Mouse (Mus musculus): Measurements from ENCODE around the gene Nr1h2. TPM values are rescaled to one million over a fixed set of nuclear protein-coding genes. Genes with fewer than 3 reads are reported as not detected.

Gene Nr1h2
- polyA plus RNA-seq, 1 experiment from 2014 or later: 82.2 TPM

DNA sequence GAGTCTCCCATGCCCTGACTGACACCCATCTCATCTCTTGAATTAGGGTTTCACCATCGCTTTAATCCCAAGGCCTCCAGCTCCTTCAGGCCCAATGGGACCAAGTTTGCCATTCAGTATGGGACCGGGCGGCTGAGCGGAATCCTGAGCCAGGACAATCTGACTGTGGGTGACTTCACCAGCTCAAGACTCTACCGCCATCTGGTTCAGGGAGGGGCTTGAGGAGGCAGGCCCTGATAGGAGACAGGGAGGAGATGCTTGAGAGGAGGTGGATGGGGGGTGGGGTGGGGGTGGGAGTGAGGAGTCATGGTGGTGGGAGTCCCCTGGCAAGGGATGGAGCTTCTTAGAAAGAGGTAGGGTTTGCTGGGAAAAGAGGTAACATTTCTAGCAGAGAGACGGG, 27.9 kb upstream of the Nr1h2 start:
- no peak for DNase-seq (ENCODE audit: low spot score)
- 77% methylated on average over 6 of the region's 6 CpGs for WGBS
- H3K9me3 ChIP-seq (replicated peaks): no peaks in the 10 kb centered on the region
- no peaks in the 10 kb centered on the region for H3K4me1 ChIP-seq
- no peak overlapping the region for H3K27ac ChIP-seq
- peaks cover 29% of the 10 kb centered on the region for H3K27me3 ChIP-seq (ENCODE audit: low read depth, poor library complexity, severe bottlenecking)
- no peaks in the 10 kb centered on the region for H3K36me3 ChIP-seq
- H3K4me3 ChIP-seq: no peak overlapping the region

- Histone ChIP-seq H3K27me3 (ENCODE audit: low read depth, poor library complexity, severe bottlenecking) (no peaks in the 10 kb centered on the region), H3K4me3 (no peak overlapping the region), H3K4me1 (no peaks in the 10 kb centered on the region), H3K27ac (no peak overlapping the region), H3K9me3 (replicated peaks) (no peaks in the 10 kb centered on the region), H3K36me3 (no peaks in the 10 kb centered on the region)
- DNase-seq (ENCODE audit: low spot score): no peak
- 48% methylated on average over 5 of the region's 5 CpGs for WGBS
These were observed 22.6 kb upstream of the Nr1h2 start for GRCm38 (mm10) chr7:44576333-44576844.

GRCm38 (mm10) chr7:44572956-44573484, 19.3 kb upstream of the Nr1h2 start:
- no peak overlapping the region for H3K4me3 ChIP-seq
- no peak overlapping the region for H3K27ac ChIP-seq
- H3K36me3 ChIP-seq: no peaks in the 10 kb centered on the region
- WGBS: 84% methylated on average over 5 of the region's 5 CpGs
- no peaks in the 10 kb centered on the region for H3K4me1 ChIP-seq
- no peaks in the 10 kb centered on the region; the same call in 1 of the 2 replicates for H3K27me3 ChIP-seq (ENCODE audit: low read depth, poor library complexity, severe bottlenecking)
- no peak for DNase-seq (ENCODE audit: low spot score)
- H3K9me3 ChIP-seq (replicated peaks): no peaks in the 10 kb centered on the region

DNA sequence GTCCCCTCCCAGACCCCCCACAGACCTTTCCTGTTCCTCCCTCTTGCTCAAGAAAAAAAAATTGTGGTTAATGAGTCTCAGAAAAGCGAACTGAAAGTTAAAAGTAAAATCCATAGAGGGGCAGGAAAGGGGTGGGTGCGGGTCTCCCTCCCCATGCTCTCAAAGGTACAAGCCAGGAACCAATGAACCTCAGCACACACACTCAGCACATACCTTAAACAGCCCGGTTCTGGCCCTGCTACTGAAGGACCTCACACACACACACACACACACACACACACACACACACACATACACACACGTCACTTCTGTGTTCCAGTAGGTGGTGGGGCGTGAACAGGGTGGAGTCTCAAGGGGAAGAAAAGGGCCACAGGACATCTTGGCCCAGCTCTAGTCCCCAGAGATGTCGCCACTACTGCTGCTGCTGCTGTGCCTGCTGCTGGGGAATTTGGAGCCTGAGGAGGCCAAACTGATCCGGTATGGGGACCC, 18.5 kb upstream of the Nr1h2 start, which contains the start of gene Napsa:
Gene Napsa, plus strand, starts transcription at position 168 of the 489 bp plus-strand sequence.
- H3K36me3 ChIP-seq: no peaks in the 10 kb centered on the region
- H3K27ac ChIP-seq: no peak within 1 kb of the TSS
- H3K4me3 ChIP-seq: no peak within 1 kb of the TSS
- H3K9me3 ChIP-seq (replicated peaks): no peaks in the 10 kb centered on the region
- WGBS: 54% methylated on average over 7 of the region's 7 CpGs
- DNase-seq (ENCODE audit: low spot score): no peak
- no peaks in the 10 kb centered on the region for H3K4me1 ChIP-seq
- no peaks in the 10 kb centered on the region; the same call in 1 of the 2 replicates for H3K27me3 ChIP-seq (ENCODE audit: low read depth, poor library complexity, severe bottlenecking)

GRCm38 (mm10) chr7:44571811-44572210, 18.1 kb upstream of the Nr1h2 start:
- Histone ChIP-seq H3K36me3 (no peaks in the 10 kb centered on the region), H3K27ac (no peak overlapping the region), H3K9me3 (replicated peaks) (no peaks in the 10 kb centered on the region), H3K4me1 (no peaks in the 10 kb centered on the region), H3K27me3 (ENCODE audit: low read depth, poor library complexity, severe bottlenecking) (no peaks in the 10 kb centered on the region; the same call in 1 of the 2 replicates), H3K4me3 (no peak overlapping the region)
- 56% methylated on average over 4 of the region's 4 CpGs for WGBS
- DNase-seq (ENCODE audit: low spot score): no peak

GRCm38 (mm10) chr7:44570989-44571388, 17.2 kb upstream of the Nr1h2 start:
- H3K9me3 ChIP-seq (replicated peaks): no peaks in the 10 kb centered on the region
- no peak for DNase-seq (ENCODE audit: low spot score)
- no peak overlapping the region for H3K4me3 ChIP-seq
- H3K27ac ChIP-seq: no peak overlapping the region
- 91% methylated on average over 6 of the region's 6 CpGs for whole genome bisulfite sequencing
- no peaks in the 10 kb centered on the region; the same call in 1 of the 2 replicates for H3K27me3 ChIP-seq (ENCODE audit: low read depth, poor library complexity, severe bottlenecking)
- no peaks in the 10 kb centered on the region for H3K36me3 ChIP-seq
- no peaks in the 10 kb centered on the region for H3K4me1 ChIP-seq

GRCm38 (mm10) chr7:44568803-44569202, 15.1 kb upstream of the Nr1h2 start:
- Histone ChIP-seq H3K4me3 (no peak overlapping the region), H3K27ac (no peak overlapping the region), H3K36me3 (no peaks in the 10 kb centered on the region), H3K27me3 (ENCODE audit: low read depth, poor library complexity, severe bottlenecking) (no peaks in the 10 kb centered on the region; the same call in 1 of the 2 replicates), H3K9me3 (replicated peaks) (no peaks in the 10 kb centered on the region), H3K4me1 (no peaks in the 10 kb centered on the region)
- WGBS: 81% methylated on average over 9 of the region's 9 CpGs
- no peak for DNase-seq (ENCODE audit: low spot score)

DNA sequence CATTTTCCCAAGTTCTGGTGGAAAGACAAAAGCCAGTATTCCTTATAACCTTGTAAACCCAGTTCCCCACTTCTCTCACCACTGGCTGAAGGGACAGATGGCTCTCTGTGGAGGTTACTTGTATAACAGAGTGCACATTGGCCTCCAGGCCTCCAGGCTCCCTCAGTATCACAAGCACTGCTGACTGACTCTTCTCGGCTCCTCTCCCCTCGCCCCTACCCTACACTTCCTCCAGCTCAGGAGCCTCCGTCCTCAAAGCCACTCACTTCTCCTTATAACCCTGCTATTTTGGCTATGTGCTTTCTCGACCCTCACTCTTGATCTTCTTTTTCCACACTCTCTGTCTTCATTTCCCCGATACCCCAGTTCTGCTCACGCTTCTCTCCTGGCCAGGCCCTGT, 11.7 kb upstream of the Nr1h2 start:
- Histone ChIP-seq H3K36me3 (no peaks in the 10 kb centered on the region), H3K9me3 (replicated peaks) (no peaks in the 10 kb centered on the region), H3K27ac (no peak overlapping the region), H3K27me3 (ENCODE audit: low read depth, poor library complexity, severe bottlenecking) (no peaks in the 10 kb centered on the region; the same call in 1 of the 2 replicates), H3K4me3 (no peak overlapping the region), H3K4me1 (no peaks in the 10 kb centered on the region)
- WGBS: 77% methylated on average over 6 of the region's 6 CpGs
- DNase-seq (ENCODE audit: low spot score): no peak

- H3K4me3 ChIP-seq: no peak overlapping the region
- no peak for DNase-seq (ENCODE audit: low spot score)
- H3K9me3 ChIP-seq (replicated peaks): no peaks in the 10 kb centered on the region
- H3K4me1 ChIP-seq: no peaks in the 10 kb centered on the region
- no peaks in the 10 kb centered on the region for H3K36me3 ChIP-seq
- no peak overlapping the region for H3K27ac ChIP-seq
- WGBS: 85% methylated on average over 10 of the region's 10 CpGs
- H3K27me3 ChIP-seq (ENCODE audit: low read depth, poor library complexity, severe bottlenecking): no peaks in the 10 kb centered on the region; the same call in 1 of the 2 replicates
These were observed 10.7 kb upstream of the Nr1h2 start for GRCm38 (mm10) chr7:44564486-44564885.

GRCm38 (mm10) chr7:44563284-44563683, 9.5 kb upstream of the Nr1h2 start:
- no peak for DNase-seq (ENCODE audit: low spot score)
- Histone ChIP-seq H3K4me3 (no peak overlapping the region), H3K4me1 (no peaks in the 10 kb centered on the region), H3K27ac (no peak overlapping the region), H3K36me3 (no peaks in the 10 kb centered on the region), H3K9me3 (replicated peaks) (no peaks in the 10 kb centered on the region), H3K27me3 (ENCODE audit: low read depth, poor library complexity, severe bottlenecking) (no peaks in the 10 kb centered on the region)
- WGBS: 47% methylated on average over 8 of the region's 8 CpGs

DNA sequence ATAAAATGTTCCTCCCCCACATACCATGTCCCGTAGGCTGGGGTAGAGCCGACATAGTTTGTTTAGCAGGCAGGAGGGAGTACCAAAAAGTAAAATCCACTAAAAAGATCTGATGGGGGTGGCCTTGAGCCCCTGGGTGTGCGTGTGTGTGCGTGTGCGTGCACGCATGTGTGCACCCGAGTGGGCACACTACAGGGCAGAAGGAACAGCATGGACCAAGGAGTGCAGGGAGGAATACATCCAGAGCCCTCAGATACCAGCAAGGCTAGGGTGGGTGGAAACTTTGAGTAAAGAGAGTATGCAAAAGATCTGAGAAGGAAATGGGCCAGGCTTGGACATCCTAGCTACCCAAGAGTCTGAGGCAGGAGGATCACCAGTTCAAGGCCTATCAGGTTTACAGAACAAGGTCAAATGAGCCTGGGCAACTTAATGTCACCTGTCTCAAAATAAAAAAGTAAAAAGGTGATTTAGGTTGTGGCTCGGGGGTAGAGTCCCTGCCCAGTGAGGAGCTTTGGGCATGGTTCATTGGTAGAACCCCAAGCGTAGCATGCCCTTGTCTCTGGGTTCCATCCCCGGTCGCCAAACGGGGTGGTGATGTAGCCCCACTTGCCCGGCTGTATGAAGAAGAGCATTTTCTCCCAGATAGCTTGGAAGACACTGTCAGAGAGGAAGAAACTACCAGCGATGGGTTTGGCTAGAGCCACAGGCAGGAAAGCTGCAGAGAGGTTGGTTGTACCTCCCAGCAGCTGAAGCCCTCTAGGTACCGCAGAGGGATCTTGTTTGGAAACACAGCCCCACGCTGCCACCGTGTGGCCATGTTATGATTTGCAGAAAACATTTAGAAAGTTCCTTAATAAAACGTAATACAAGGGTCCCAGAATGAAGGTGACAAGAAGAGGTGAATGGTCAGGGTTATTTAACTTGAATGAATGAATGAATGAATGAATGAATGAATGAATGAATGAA, 7.0 kb upstream of the Nr1h2 start:
- WGBS: 54% methylated on average over 18 of the region's 18 CpGs
- no peak overlapping the region for H3K27ac ChIP-seq
- H3K4me1 ChIP-seq: no peaks in the 10 kb centered on the region
- H3K36me3 ChIP-seq: no peaks in the 10 kb centered on the region
- no peaks in the 10 kb centered on the region for H3K9me3 ChIP-seq (replicated peaks)
- H3K27me3 ChIP-seq (ENCODE audit: low read depth, poor library complexity, severe bottlenecking): no peaks in the 10 kb centered on the region
- peak; percentile 81 for DNase-seq (ENCODE audit: low spot score)
- H3K4me3 ChIP-seq: no peak overlapping the region

DNA sequence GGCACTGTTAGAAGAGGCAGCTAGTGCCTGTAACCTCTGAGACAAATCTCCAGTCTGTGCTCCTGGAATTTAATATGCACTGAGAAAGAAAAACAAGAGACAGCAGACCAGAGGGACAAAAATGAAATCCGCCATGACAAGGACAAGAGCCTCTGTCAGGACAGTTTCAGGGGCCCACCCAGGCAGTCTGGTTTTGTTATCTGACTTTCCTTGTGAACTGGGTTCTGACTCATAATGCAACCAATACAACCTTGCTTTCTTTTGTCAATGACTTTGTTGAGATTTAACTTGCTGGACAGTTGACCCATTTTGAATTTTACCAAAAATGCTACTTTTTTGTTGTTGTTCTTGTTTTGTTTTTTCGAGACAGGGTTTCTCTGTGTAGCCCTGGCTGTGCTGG, 3.9 kb upstream of the Nr1h2 start:
- Histone ChIP-seq H3K36me3 (no peaks in the 10 kb centered on the region), H3K27ac (no peak overlapping the region), H3K4me1 (peaks cover 13% of the 10 kb centered on the region), H3K9me3 (replicated peaks) (no peaks in the 10 kb centered on the region), H3K4me3 (no peak overlapping the region), H3K27me3 (ENCODE audit: low read depth, poor library complexity, severe bottlenecking) (no peaks in the 10 kb centered on the region)
- no peak for DNase-seq (ENCODE audit: low spot score)
- 80% methylated on average over 2 of the region's 2 CpGs for WGBS

- H3K4me3 ChIP-seq: peak overlapping the region; percentile 89
- WGBS: under 1% methylated on average over 32 of the region's 32 CpGs
- peak overlapping the region; percentile 88 for H3K27ac ChIP-seq
- peaks cover 33% of the 10 kb centered on the region for H3K36me3 ChIP-seq
- DNase-seq (ENCODE audit: low spot score): peak; percentile 92
- no peaks in the 10 kb centered on the region for H3K9me3 ChIP-seq (replicated peaks)
- peaks cover 16% of the 10 kb centered on the region for H3K4me1 ChIP-seq
- no peaks in the 10 kb centered on the region for H3K27me3 ChIP-seq (ENCODE audit: low read depth, poor library complexity, severe bottlenecking)
These were observed 471 bp downstream of the Nr1h2 start for GRCm38 (mm10) chr7:44553196-44553764.
